Mouse (Mus musculus): ENCODE data around the gene Tsnaxip1.

GRCm38 (mm10) chr8:105798408-105798807, 29.1 kb upstream of the Tsnaxip1 start:
- TF ChIP-seq CTCF (IDR thresholded peaks at IDR 0.05) (no peak), EP300 (IDR thresholded peaks at IDR 0.05) (no peak)
